Mouse (Mus musculus) hindbrain, postnatal 0 days (tissue): Measurements from ENCODE around the gene Pip5k1a. TPM values are rescaled to one million over a fixed set of nuclear protein-coding genes. Genes with fewer than 3 reads are reported as not detected.

Experiments
- ATAC-seq: fragments of 200-750 bp; cut with Nextera tagmentation; 2 replicates; pipeline ENCODE4 v1.8.0; 2017; ENCODE audit warnings: mild to moderate bottlenecking, moderate TSS enrichment, moderate library complexity
- DNase-seq: peaks from one replicate; pipeline ENCODE4 v3.0.0-alpha.2; 2015; ENCODE audit warnings: low spot score
- H3K27ac ChIP-seq: fragments of 300-500 bp; sonication (generic); 2 replicates; pipeline ENCODE4 v1.5.1; 2014; ENCODE audit warnings: mild to moderate bottlenecking
- H3K27me3 ChIP-seq: fragments of 300-500 bp; sonication (generic); 2 replicates; pipeline ENCODE4 v1.6.1; 2014; ENCODE audit warnings: low read length, mixed read lengths; ENCODE audit not compliant: insufficient read depth
- H3K36me3 ChIP-seq: fragments of 300-500 bp; sonication (generic); 2 replicates; pipeline ENCODE4 v1.6.1; 2014; ENCODE audit warnings: low read length, mixed read lengths; ENCODE audit not compliant: insufficient read depth
- H3K4me1 ChIP-seq: fragments of 300-500 bp; sonication (generic); 2 replicates; pipeline ENCODE4 v1.6.1; 2014; ENCODE audit warnings: antibody characterized with exemption, low read length, mixed read lengths; ENCODE audit not compliant: insufficient read depth
- H3K4me2 ChIP-seq: fragments of 300-500 bp; sonication (generic); 2 replicates; pipeline ENCODE4 v1.6.1; 2014; ENCODE audit warnings: low read depth, mild to moderate bottlenecking, low read length, moderate library complexity, mixed read lengths
- H3K4me3 ChIP-seq: fragments of 300-500 bp; sonication (generic); 2 replicates; pipeline ENCODE4 v1.5.1; 2014; ENCODE audit warnings: low read length
- H3K9ac ChIP-seq: fragments of 300-500 bp; sonication (generic); replicated peaks from 2 replicates; pipeline ENCODE4 v1.6.1; 2014; ENCODE audit warnings: mild to moderate bottlenecking, low read length, moderate library complexity, mixed read lengths
- H3K9me3 ChIP-seq: fragments of 300-500 bp; sonication (generic); 2 replicates; pipeline ENCODE4 v1.6.1; 2016; ENCODE audit warnings: low read length, mixed read lengths
- CTCF ChIP-seq: IDR thresholded peaks from 2 replicates; pipeline ENCODE4 v1.5.1; 2016; ENCODE audit warnings: antibody characterized with exemption, control low read depth, low read depth
- WGBS: fragments of 180-500 bp; shearing (Covaris S2); extraction: QIAGEN DNeasy Blood & Tissue Kit; methylation state at CpG from one replicate; pipeline ENCODE4 v1.1.7; 2014; 5-methylcytosine and 5-hydroxymethylcytosine counted together
- polyA plus RNA-seq: library from polyadenylated mRNA; unstranded; fragments of >200 nt; fragmentation: Nextera tagmentation; extraction: Ambion mirVana; gene quantifications from 2 replicates; pipeline ENCODE4 v1.2.1, GENCODE M21; 2015
- total RNA-seq: library from RNA; depleted of rRNA; stranded (reverse); fragments of >200 nt; gene quantifications from 2 replicates; pipeline ENCODE4 v1.2.3, GENCODE M21; 2014

Gene Pip5k1a
- total and polyA plus RNA-seq, 2 experiments from 2014 or later: 12.4 to 18.5 TPM

- 79% methylated on average over 1 of the region's 1 CpGs for WGBS
- Histone ChIP-seq H3K4me3 (no peak overlapping the region), H3K36me3 (peaks cover 84% of the 10 kb centered on the region), H3K4me2 (no peak overlapping the region), H3K9ac (no peak overlapping the region), H3K9me3 (no peaks in the 10 kb centered on the region), H3K27me3 (no peaks in the 10 kb centered on the region), H3K4me1 (no peaks in the 10 kb centered on the region), H3K27ac (no peak overlapping the region)
- ATAC-seq: no peak
- no peak for TF ChIP-seq CTCF
- DNase-seq: no peak
Measured at GRCm38 (mm10) chr3:95065553-95065952, 41.2 kb downstream of the Pip5k1a start.

- no peaks in the 10 kb centered on the region for H3K9me3 ChIP-seq
- no peak overlapping the region for H3K4me2 ChIP-seq
- no peaks in the 10 kb centered on the region for H3K27me3 ChIP-seq
- ATAC-seq: no peak
- no peaks in the 10 kb centered on the region for H3K4me1 ChIP-seq
- TF ChIP-seq CTCF: no peak
- H3K36me3 ChIP-seq: peaks cover 90% of the 10 kb centered on the region
- DNase-seq: no peak
- no peak overlapping the region for H3K27ac ChIP-seq
- WGBS: 98% methylated on average over 4 of the region's 4 CpGs
- no peak overlapping the region for H3K9ac ChIP-seq
- H3K4me3 ChIP-seq: no peak overlapping the region
Measured at GRCm38 (mm10) chr3:95063741-95064140, 43.0 kb downstream of the Pip5k1a start.

- no peak overlapping the region for H3K9ac ChIP-seq
- no peaks in the 10 kb centered on the region for H3K27me3 ChIP-seq
- 83% methylated on average over 8 of the region's 8 CpGs for WGBS
- H3K4me3 ChIP-seq: no peak overlapping the region
- peaks cover 47% of the 10 kb centered on the region for H3K36me3 ChIP-seq
- no peak for TF ChIP-seq CTCF
- H3K4me2 ChIP-seq: no peak overlapping the region
- H3K9me3 ChIP-seq: no peaks in the 10 kb centered on the region
- ATAC-seq (no peak), DNase-seq (no peak)
- no peaks in the 10 kb centered on the region for H3K4me1 ChIP-seq
- H3K27ac ChIP-seq: no peak overlapping the region
Measured at GRCm38 (mm10) chr3:95058078-95058477, 48.7 kb downstream of the Pip5k1a start.

GRCm38 (mm10) chr3:95056275-95056674 is 50.5 kb downstream of the Pip5k1a start:
- Histone ChIP-seq H3K9ac (no peak overlapping the region), H3K9me3 (no peaks in the 10 kb centered on the region), H3K27me3 (no peaks in the 10 kb centered on the region), H3K4me1 (no peaks in the 10 kb centered on the region), H3K27ac (no peak overlapping the region), H3K36me3 (peaks cover 31% of the 10 kb centered on the region), H3K4me2 (no peak overlapping the region), H3K4me3 (no peak overlapping the region)
- DNase-seq (no peak), ATAC-seq (no peak)
- WGBS: 81% methylated on average over 7 of the region's 7 CpGs
- no peak for TF ChIP-seq CTCF

- Histone ChIP-seq H3K4me2 (no peak overlapping the region), H3K4me1 (no peaks in the 10 kb centered on the region), H3K9ac (no peak overlapping the region), H3K36me3 (peaks cover 17% of the 10 kb centered on the region), H3K27me3 (no peaks in the 10 kb centered on the region), H3K27ac (no peak overlapping the region), H3K9me3 (no peaks in the 10 kb centered on the region), H3K4me3 (no peak overlapping the region)
- TF ChIP-seq CTCF: no peak
- no peak for ATAC-seq
- WGBS: 48% methylated on average over 10 of the region's 10 CpGs
- peak; percentile 11 for DNase-seq
Measured at GRCm38 (mm10) chr3:95054481-95055260, 52.1 kb downstream of the Pip5k1a start.

GRCm38 (mm10) chr3:95053701-95054100 is 53.0 kb downstream of the Pip5k1a start:
- peak; percentile 75 for DNase-seq
- WGBS: 44% methylated on average over 3 of the region's 3 CpGs
- H3K27ac ChIP-seq: no peak overlapping the region
- TF ChIP-seq CTCF: peak; percentile 82
- peaks cover 7% of the 10 kb centered on the region; the same call in 1 of the 2 replicates for H3K36me3 ChIP-seq
- no peak overlapping the region for H3K4me3 ChIP-seq
- H3K9ac ChIP-seq: no peak overlapping the region
- no peaks in the 10 kb centered on the region for H3K27me3 ChIP-seq
- no peaks in the 10 kb centered on the region for H3K4me1 ChIP-seq
- ATAC-seq: peak; percentile 75
- no peaks in the 10 kb centered on the region for H3K9me3 ChIP-seq
- H3K4me2 ChIP-seq: no peak overlapping the region

- Histone ChIP-seq H3K27ac (no peak overlapping the region), H3K4me2 (no peak overlapping the region), H3K27me3 (no peaks in the 10 kb centered on the region), H3K9me3 (no peaks in the 10 kb centered on the region), H3K4me3 (no peak overlapping the region), H3K4me1 (no peaks in the 10 kb centered on the region), H3K9ac (no peak overlapping the region), H3K36me3 (peaks cover under 1% of the 10 kb centered on the region; the same call in 1 of the 2 replicates)
- ATAC-seq (peak; percentile 50; the same call in 1 of the 2 replicates), DNase-seq (peak; percentile 75)
- WGBS: 44% methylated on average over 1 of the region's 1 CpGs
- peak; percentile 85 for TF ChIP-seq CTCF
Measured at GRCm38 (mm10) chr3:95052959-95053358, 53.8 kb downstream of the Pip5k1a start.
